22 mouse cellular contexts compared by ENCODE assay signal in the genomic region with DNA sequence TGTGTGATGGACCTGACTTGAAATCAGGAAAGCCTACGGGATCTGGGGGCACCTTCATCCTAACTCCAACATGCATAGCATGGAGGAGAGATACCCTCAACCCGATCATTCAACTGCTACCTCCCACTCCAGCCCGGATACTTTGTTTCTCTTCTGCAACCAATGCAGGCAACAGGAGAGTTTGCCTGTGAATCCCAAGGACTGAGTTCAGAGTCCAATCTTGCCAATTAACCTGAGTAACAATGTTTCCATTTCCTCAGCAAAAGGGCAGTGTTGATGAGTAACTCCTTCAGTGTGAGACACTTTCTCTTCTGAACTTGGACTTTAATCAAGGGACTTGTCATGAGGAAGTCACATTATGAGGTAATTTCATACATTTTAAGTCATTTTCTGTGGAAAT.
DNase-seq lines count a peak whose midpoint lies in the region; ATAC-seq and TF ChIP-seq lines count a peak whose summit lies in the region.
"Had no signal": no experiment of that assay in that cellular context is flagged by ENCODE, and none has a peak within 500 bp of the region (broad histone marks: within the 10 kb centered on the region; RNA-seq: fewer than 3 reads in every experiment).

No protein-coding gene starts in this region.

- peaks cover 16% of the 10 kb centered on the region; the same call in 1 of the 2 replicates for H3K4me1 ChIP-seq in kidney, adult 2 months (ENCODE audit: control insufficient read depth, insufficient read depth, low read length)
- H3K4me1 ChIP-seq in intestine, postnatal 0 days (replicated peaks; ENCODE audit: control insufficient read depth, insufficient read depth, low read length) = no peaks in the 10 kb centered on the region
- H3K4me1 ChIP-seq in hindbrain, embryonic 12.5 days = 0 out of 2 replicates have a peak, but pooled peaks cover 2% of the 10 kb centered on the region
- H3K4me1 ChIP-seq: heart, embryonic 13.5 days had no signal

- peak overlapping the region; percentile 98 for H3K27ac ChIP-seq in kidney, adult 2 months (ENCODE audit: insufficient read depth, low read depth, low read length)
- H3K27ac ChIP-seq in intestine, postnatal 0 days (ENCODE audit: low read depth, low read length) = no peak overlapping the region
- no peak overlapping the region for H3K27ac ChIP-seq in hindbrain, embryonic 12.5 days
- H3K27ac ChIP-seq: embryonic facial prominence, embryonic 13.5 days; gastrocnemius, adult 2 months; heart, embryonic 13.5 days; hindbrain, embryonic 13.5 days had no signal

- H3K9ac ChIP-seq in intestine, postnatal 0 days (ENCODE audit: low read depth, low read length) = no peak overlapping the region
- no peak overlapping the region for H3K9ac ChIP-seq in hindbrain, embryonic 12.5 days
- H3K9ac ChIP-seq: embryonic facial prominence, embryonic 13.5 days; heart, embryonic 13.5 days; hindbrain, embryonic 13.5 days had no signal

- no peaks in the 10 kb centered on the region for H3K9me3 ChIP-seq in intestine, postnatal 0 days (ENCODE audit: control insufficient read depth)
- no peaks in the 10 kb centered on the region for H3K9me3 ChIP-seq in hindbrain, embryonic 12.5 days (replicated peaks)
- H3K9me3 ChIP-seq: embryonic facial prominence, embryonic 13.5 days; heart, embryonic 13.5 days; hindbrain, embryonic 13.5 days had no signal

- H3K36me3 ChIP-seq in kidney, adult 2 months (ENCODE audit: control insufficient read depth, insufficient read depth, low read length) = no peaks in the 10 kb centered on the region
- H3K36me3 ChIP-seq in intestine, postnatal 0 days (ENCODE audit: control insufficient read depth, insufficient read depth) = no peaks in the 10 kb centered on the region
- H3K36me3 ChIP-seq in hindbrain, embryonic 12.5 days = no peaks in the 10 kb centered on the region
- H3K36me3 ChIP-seq: embryonic facial prominence, embryonic 13.5 days; G1E; heart, embryonic 13.5 days; hindbrain, embryonic 13.5 days had no signal

- TF ChIP-seq POLR2A in kidney, adult 2 months (IDR thresholded peaks at IDR 0.05; ENCODE audit: low read depth, low read length) = no peak

- TF ChIP-seq CTCF in kidney, adult 2 months (conservative IDR thresholded peaks at IDR 0.05; ENCODE audit: insufficient read depth, insufficient read length, low read depth, low read length) = no peak
- no peak for TF ChIP-seq CTCF in intestine, postnatal 0 days (IDR thresholded peaks at IDR 0.05; ENCODE audit: low read depth)

- WGBS in kidney, adult 2 months = 42% methylated on average over 3 of the region's 3 CpGs
- 74% methylated on average over 3 of the region's 3 CpGs for WGBS in intestine, postnatal 0 days
- WGBS in hindbrain, embryonic 12.5 days = 80% methylated on average over 3 of the region's 3 CpGs

- ATAC-seq in intestine, postnatal 0 days = peak; percentile 81
- no peak for ATAC-seq in hindbrain, embryonic 12.5 days (ENCODE audit: low FRiP score)
- ATAC-seq: CD4-positive, CD25-positive, alpha-beta regulatory T cell, adult 4 months; forebrain, embryonic 14.5 days had no signal

- DNase-seq in heart, adult 11 months = peak; percentile 42
- DNase-seq in heart, postnatal 25 days (ENCODE audit: low spot score) = no peak
- DNase-seq in kidney, adult 2 months = peak; percentile 91
- DNase-seq in kidney, postnatal 10 days = no peak
- DNase-seq in kidney, postnatal 14 days = peak; percentile 57
- no peak for DNase-seq in adipocyte (ENCODE audit: low spot score)
- DNase-seq: adrenal gland, postnatal 10 days; B cell, adult 2 months; cerebellum, adult 11 months; cerebellum, adult 9-11 months; cerebellum, postnatal 36 days; gastrocnemius, adult 2 months; gastrocnemius, postnatal 25 days; heart, postnatal 4 days had no signal

- no peak overlapping the region for H3K4me2 ChIP-seq in intestine, postnatal 0 days (replicated peaks; ENCODE audit: low read depth)
- no peak overlapping the region for H3K4me2 ChIP-seq in hindbrain, embryonic 12.5 days (replicated peaks)
- H3K4me2 ChIP-seq: embryonic facial prominence, embryonic 13.5 days; heart, embryonic 13.5 days; hindbrain, embryonic 13.5 days had no signal

- no peak overlapping the region for H3K4me3 ChIP-seq in kidney, adult 2 months (ENCODE audit: insufficient read depth, low read depth, low read length)
- no peak overlapping the region for H3K4me3 ChIP-seq in intestine, postnatal 0 days (ENCODE audit: low read depth, low read length)
- H3K4me3 ChIP-seq in hindbrain, embryonic 12.5 days = no peak overlapping the region
- H3K4me3 ChIP-seq: embryonic facial prominence, embryonic 13.5 days; gastrocnemius, adult 2 months; heart, embryonic 13.5 days; hindbrain, embryonic 13.5 days had no signal

- intact Hi-C loops in heart, postnatal 25 days (cut with DNase I) = no loop called here

- H3K27me3 ChIP-seq in kidney, adult 2 months (replicated peaks; ENCODE audit: control insufficient read depth, insufficient read depth, low read length) = no peaks in the 10 kb centered on the region
- no peaks in the 10 kb centered on the region for H3K27me3 ChIP-seq in intestine, postnatal 0 days (replicated peaks; ENCODE audit: control insufficient read depth, insufficient read depth, low read length)
- no peaks in the 10 kb centered on the region for H3K27me3 ChIP-seq in hindbrain, embryonic 12.5 days
- H3K27me3 ChIP-seq: hindbrain, embryonic 13.5 days had no signal

Comparison
In these comparisons a context has a peak if more than half of its experiments do, and no peak if none do; other contexts are left out.
1. DNase-seq: peak in heart, adult 11 months (single experiment), kidney, adult 2 months (single experiment) and kidney, postnatal 14 days (single experiment); none in heart, postnatal 25 days (single experiment), kidney, postnatal 10 days (single experiment) and adipocyte (single experiment).